Mouse (Mus musculus) gastrocnemius, postnatal 36 days (tissue): ENCODE results near the gene Gbp4. TPM values are rescaled to one million over a fixed set of nuclear protein-coding genes. Genes with fewer than 3 reads are reported as not detected.
A peak's percentile ranks its signal among the peaks of the same experiment; 100 is the strongest.
"Not testable (repeated sequence)": the region's sequence is repeated elsewhere in the genome, so short reads cannot be mapped to it uniquely, and the experiment has no call there.

Experiments used
- DNase-seq, 2 experiments: peaks; one replicate each; pipeline ENCODE4 v3.0.0; 2022
- intact Hi-C: fragments of 180-260 bp; cut with DNase I; formaldehyde crosslinking; loops from one replicate; pipeline ENCODE4 v1.15.1; 2025
- long read RNA-seq, 2 experiments: library from polyadenylated mRNA; stranded (forward); transcript quantifications; one replicate each; pipeline ENCODE4 v2.0.0; 2021
- total RNA-seq, 2 experiments: library from RNA; stranded (reverse); gene quantifications; 2 replicates each; pipeline ENCODE4 v1.2.3; 2021

Gbp4 gene
- 1 to 10 TPM; 2.3 to 3.2 TPM for total RNA-seq
- long read RNA-seq, experiment 1, partial matches to known transcripts, result 0 of 2 reads
- long read RNA-seq, experiment 1, other reads (novel, unspliced or antisense), result 2 of 2 reads
- long read RNA-seq, experiment 2, partial matches to known transcripts, result 0 of 3 reads
- long read RNA-seq, experiment 2, other reads (novel, unspliced or antisense), result 3 of 3 reads

GRCm38 (mm10) chr5:105139409-105140088, at the start of gene Gbp4, which contains the start of the genes Gbp9 and Gbp8:
Gbp4 (minus strand) TSS chr5:105139586.
Gbp9 (minus strand) TSS chr5:105139539.
Gbp8 (minus strand) TSS chr5:105139540.
- intact Hi-C loops, DNase-seq: not testable (repeated sequence)

DNA sequence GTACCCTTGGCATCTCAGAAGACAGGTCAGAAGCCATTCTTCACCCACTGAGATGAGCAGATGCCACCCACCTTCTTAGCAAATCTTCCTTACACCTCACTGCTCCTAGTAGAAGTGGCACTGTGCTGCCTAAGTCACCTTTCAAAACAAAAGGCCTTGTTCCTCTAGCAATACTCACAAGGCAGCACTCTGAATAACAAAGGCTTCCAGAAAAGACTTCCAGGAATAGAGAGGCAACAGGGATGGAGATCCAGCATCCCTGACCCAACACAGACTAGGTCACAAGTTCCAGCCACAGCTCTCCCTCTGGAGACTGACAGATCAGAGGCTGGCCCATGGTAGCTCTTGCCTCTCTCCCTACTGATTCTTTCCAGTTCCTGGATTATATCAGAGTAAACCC, 42.1 kb upstream of the Gbp4 start:
- intact Hi-C loops, result no loop called here
- no peak for DNase-seq

- intact Hi-C loops, result no loop called here
- no peak for DNase-seq
These were observed 17.2 kb upstream of the Gbp4 start for GRCm38 (mm10) chr5:105156582-105156981.

DNA sequence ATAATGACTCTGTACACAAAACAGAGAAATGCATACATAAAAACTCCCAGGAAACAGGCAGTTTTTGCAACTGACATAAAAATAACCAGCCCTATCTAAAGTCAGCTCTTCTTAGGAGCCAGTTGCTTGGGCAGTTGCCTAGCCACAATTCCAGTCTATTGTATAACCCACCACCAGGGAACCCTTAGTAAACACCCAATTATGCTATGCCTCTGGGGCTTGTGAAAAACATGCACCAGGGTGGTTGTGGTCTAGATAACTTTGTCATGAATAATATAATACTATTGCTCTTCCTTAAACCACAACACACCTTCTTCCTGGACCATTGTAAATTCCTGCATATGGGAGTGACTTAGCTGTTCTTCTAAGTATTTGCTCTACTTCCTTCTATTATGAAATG, 14.7 kb upstream of the Gbp4 start:
- intact Hi-C loops, result no loop called here

GRCm38 (mm10) chr5:105148062-105148461, 8.7 kb upstream of the Gbp4 start:
- intact Hi-C loops, DNase-seq: not testable (repeated sequence)

More for the DNA sequence above, 14.7 kb upstream of the Gbp4 start:
- no peak for DNase-seq

DNA sequence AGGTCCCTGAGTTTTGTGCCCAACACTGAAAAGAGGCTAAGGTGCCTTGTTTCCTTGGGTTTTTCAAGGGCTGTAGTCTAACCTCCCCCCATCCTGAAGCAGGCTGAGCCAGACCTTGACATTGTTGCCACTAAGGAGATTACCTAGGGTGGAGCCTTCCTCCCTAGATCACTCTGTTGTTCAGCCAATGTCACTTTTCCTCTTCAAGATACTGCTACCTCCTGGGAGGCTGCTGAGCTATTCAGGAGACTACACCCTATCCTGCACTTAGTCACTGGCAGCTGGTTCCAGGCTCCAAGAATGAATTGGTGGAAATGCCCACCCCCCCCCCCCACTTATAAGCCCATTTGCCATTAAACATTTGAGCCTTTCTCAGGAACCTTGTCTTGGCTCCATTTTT, 7.1 kb upstream of the Gbp4 start:
- intact Hi-C loops, result no loop called here
- DNase-seq, result no peak

GRCm38 (mm10) chr5:105145731-105146130, 6.3 kb upstream of the Gbp4 start:
- intact Hi-C loops, DNase-seq: not testable (repeated sequence)

GRCm38 (mm10) chr5:105140089-105140810, 864 bp upstream of the Gbp4 start:
- DNase-seq, intact Hi-C loops: not testable (repeated sequence)

DNA sequence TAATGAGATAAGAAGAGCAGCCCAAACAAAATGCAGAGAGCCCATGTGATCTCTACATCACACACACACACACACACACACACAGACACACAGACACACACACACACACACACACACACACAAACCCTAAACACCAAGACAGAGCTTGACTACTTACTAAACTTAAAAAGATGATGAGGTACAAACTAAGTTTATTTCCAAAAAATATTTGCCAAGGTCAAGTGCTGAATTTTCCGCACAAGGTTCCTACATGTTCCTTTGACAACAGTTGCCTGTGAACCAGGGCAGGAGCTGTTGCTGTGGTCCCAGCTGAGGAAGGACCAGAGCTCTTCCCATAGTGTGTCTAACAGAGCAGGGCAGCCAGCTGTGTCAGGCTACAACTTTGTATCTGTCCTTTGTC, 480 bp downstream of the Gbp4 start:
- no peak for DNase-seq
- intact Hi-C loops, result no loop called here

- DNase-seq, intact Hi-C loops: not testable (repeated sequence)
These were observed 2.6 kb downstream of the Gbp4 start for GRCm38 (mm10) chr5:105136706-105137304.

- intact Hi-C loops, DNase-seq: not testable (repeated sequence)
These were observed 17.7 kb downstream of the Gbp4 start for GRCm38 (mm10) chr5:105121731-105122130.

DNA sequence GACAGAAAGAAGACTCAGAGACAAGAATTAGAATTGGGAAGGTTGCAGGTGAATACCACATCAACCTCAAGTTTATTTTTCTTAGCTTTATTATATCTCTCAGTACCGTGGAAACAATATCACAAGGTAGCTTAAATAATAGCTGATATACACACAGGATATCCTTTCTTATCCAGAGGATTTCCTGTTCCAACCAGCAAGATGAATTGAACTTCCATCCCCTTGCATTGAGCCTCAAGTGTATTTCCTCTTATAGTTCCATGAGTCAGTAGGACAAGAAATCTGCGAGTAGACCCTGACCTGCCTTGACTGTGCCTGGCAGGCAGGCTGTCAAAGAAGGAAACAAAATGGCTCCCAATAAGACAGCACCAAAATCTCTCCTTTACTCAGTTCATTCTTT, 23.6 kb downstream of the Gbp4 start:
- intact Hi-C loops, result loop anchor here (2.0 kb wide), 1 partner anchor 19 kb away; no protein-coding TSS in a partner anchor
- no peak for DNase-seq

GRCm38 (mm10) chr5:105114696-105115095, 24.7 kb downstream of the Gbp4 start:
- DNase-seq, result no peak
- intact Hi-C loops, result loop anchor here (2.0 kb wide), 1 partner anchor 20 kb away; no protein-coding TSS in a partner anchor

GRCm38 (mm10) chr5:105113656-105114055, 25.7 kb downstream of the Gbp4 start:
- no peak for DNase-seq
- intact Hi-C loops, result loop anchor here (2.0 kb wide), 1 partner anchor 21 kb away; no protein-coding TSS in a partner anchor

GRCm38 (mm10) chr5:105110271-105110852, 29.0 kb downstream of the Gbp4 start:
- intact Hi-C loops, result not testable (repeated sequence)
- peak; percentile 32 to 44 for DNase-seq

DNA sequence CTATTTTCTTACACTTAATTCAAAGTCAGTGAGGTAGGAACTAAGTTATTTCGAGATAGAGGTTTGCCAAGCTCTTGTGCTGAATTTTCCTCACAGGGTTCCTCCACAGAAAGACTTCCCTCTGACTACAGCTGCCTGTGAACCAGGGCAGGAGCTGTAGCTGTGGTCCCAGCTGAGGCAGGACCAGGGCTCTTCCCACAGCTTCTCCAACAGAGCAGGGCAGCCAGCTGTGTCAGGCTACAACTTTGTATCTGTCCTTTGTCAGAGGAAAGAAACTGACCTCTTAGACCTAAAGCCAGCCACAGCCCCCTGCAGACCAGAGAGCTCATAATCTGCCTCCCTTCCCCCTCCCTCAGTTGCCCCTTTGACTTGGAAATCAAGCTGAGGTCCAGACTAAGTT, 29.6 kb downstream of the Gbp4 start:
- DNase-seq, intact Hi-C loops: not testable (repeated sequence)

DNA sequence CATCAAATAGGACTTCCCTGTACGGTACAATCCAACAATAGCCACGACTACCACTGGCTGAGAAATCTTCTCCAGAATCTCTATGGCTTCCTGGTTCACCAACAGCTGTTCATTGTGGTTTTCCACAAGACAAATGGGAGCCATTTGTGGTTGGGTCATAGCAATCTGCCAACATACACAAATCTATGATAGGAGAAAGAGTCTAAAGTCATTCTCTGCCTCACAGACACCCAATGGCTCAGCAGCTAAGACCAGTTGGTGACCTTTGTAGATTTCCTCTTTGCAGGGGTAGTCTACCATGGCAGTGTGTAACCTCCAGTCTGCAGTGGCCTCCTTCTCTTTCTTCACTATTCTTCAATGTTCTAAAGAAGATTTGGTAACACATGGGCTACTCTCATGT, 33.7 kb downstream of the Gbp4 start:
- intact Hi-C loops, DNase-seq: not testable (repeated sequence)

DNA sequence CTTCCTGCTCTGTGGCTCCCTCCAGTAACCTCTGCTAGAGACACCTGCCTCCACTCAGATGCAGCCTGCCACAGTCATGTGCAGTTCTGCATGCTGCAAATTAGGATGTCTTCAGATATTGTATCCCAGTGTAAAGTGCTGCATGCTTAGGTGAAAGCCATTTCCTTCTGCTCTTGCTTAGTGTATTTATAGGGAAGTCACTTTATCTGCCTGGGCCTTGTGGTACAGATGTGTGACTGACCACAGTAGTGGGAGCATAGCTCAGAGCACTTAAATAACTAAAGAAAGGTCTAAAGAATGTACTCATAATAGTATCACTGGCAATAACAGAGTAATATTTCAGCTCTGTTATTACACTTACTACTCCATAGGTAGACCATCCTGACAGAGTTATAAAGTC, 57.5 kb downstream of the Gbp4 start:
- intact Hi-C loops, result no loop called here
- no peak for DNase-seq

- intact Hi-C loops, DNase-seq: not testable (repeated sequence)
These were observed 71.0 kb downstream of the Gbp4 start for GRCm38 (mm10) chr5:105068356-105068755.
